Mouse (Mus musculus) testis, adult 2 months (tissue): Measurements from ENCODE around the gene Cwc22.

Source experiments
- CTCF ChIP-seq: fragments of 200-500 bp; IDR thresholded peaks from 2 replicates; pipeline ENCODE4 v1.5.1; 2012; ENCODE audit warnings: low read depth, mild to moderate bottlenecking, inconsistent platforms, low read length, moderate library complexity; ENCODE audit not compliant: control insufficient read depth, insufficient read depth, insufficient replicate concordance
- POLR2A ChIP-seq: fragments of 200-500 bp; IDR thresholded peaks from 2 replicates; pipeline ENCODE4 v1.6.1; 2012; ENCODE audit warnings: low read depth, mild to moderate bottlenecking, inconsistent platforms, low read length, moderate library complexity; ENCODE audit not compliant: control insufficient read depth

DNA sequence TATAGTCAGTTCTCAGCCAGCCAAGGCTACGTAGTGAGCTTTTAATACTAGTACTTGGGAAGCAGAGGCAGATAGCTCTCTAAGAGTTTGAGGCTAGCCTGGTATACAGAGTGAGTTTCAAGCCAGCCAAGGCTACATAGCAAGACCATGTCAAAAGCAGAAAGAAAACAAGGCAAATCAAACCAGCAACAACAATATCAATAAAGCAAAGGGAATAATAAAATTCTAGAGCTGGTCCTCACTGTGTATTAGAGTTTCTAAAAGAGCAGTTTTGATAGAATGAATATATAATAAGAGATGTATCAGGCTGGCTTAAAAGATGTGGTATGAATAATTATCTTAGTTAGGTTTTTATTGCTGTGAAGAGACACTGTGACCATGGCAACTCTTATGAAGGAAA is 2.0 kb upstream of the Cwc22 start:
- TF ChIP-seq CTCF, result no peak
- TF ChIP-seq POLR2A, result no peak
